Mouse (Mus musculus) urinary bladder, adult 18-20 months (tissue): Measurements from ENCODE around the gene Slc38a1.
"Not testable (repeated sequence)": the region's sequence is repeated elsewhere in the genome, so short reads cannot be mapped to it uniquely, and the experiment has no call there.

Experiments used
- DNase-seq, 2 experiments: peaks; one replicate each; pipeline ENCODE4 v3.0.0; 2022; ENCODE audit warnings: low spot score in 2 of 2, mixed read lengths in 2 of 2

The Slc38a1 gene

GRCm38 (mm10) chr15:96658275-96658602, 15.5 kb upstream of the Slc38a1 start:
- no peak for DNase-seq

GRCm38 (mm10) chr15:96657576-96658274, 15.0 kb upstream of the Slc38a1 start:
- no peak for DNase-seq

GRCm38 (mm10) chr15:96655514-96655913, 12.8 kb upstream of the Slc38a1 start:
- no peak for DNase-seq

- no peak for DNase-seq
These were observed 12.0 kb upstream of the Slc38a1 start for GRCm38 (mm10) chr15:96654714-96655113.

GRCm38 (mm10) chr15:96653011-96653410, 10.3 kb upstream of the Slc38a1 start:
- DNase-seq: no peak

- DNase-seq: no peak
These were observed 9.8 kb upstream of the Slc38a1 start for GRCm38 (mm10) chr15:96652531-96652930.

- DNase-seq: no peak
These were observed 4.7 kb upstream of the Slc38a1 start for GRCm38 (mm10) chr15:96647376-96647775.

- DNase-seq: peak in 1 of 2 experiments; percentile 18
These were observed 785 bp downstream of the Slc38a1 start for GRCm38 (mm10) chr15:96641821-96642435.

- DNase-seq: peak in 1 of 2 experiments; percentile 32
These were observed 1.4 kb downstream of the Slc38a1 start for GRCm38 (mm10) chr15:96641111-96641820.

- DNase-seq: no peak
These were observed 2.3 kb downstream of the Slc38a1 start for GRCm38 (mm10) chr15:96640291-96640985.

GRCm38 (mm10) chr15:96639630-96640029, 3.1 kb downstream of the Slc38a1 start:
- DNase-seq: no peak

GRCm38 (mm10) chr15:96638656-96639055, 4.1 kb downstream of the Slc38a1 start:
- no peak for DNase-seq

GRCm38 (mm10) chr15:96638173-96638572, 4.5 kb downstream of the Slc38a1 start:
- no peak for DNase-seq

- no peak for DNase-seq
These were observed 7.9 kb downstream of the Slc38a1 start for GRCm38 (mm10) chr15:96634670-96635405.

- DNase-seq: no peak
These were observed 10.5 kb downstream of the Slc38a1 start for GRCm38 (mm10) chr15:96632201-96632600.

- no peak for DNase-seq
These were observed 11.5 kb downstream of the Slc38a1 start for GRCm38 (mm10) chr15:96631107-96631718.

- no peak for DNase-seq
These were observed 14.5 kb downstream of the Slc38a1 start for GRCm38 (mm10) chr15:96628256-96628655.

- DNase-seq: no peak
These were observed 15.8 kb downstream of the Slc38a1 start for GRCm38 (mm10) chr15:96626871-96627270.

GRCm38 (mm10) chr15:96625012-96625411, 17.7 kb downstream of the Slc38a1 start:
- DNase-seq: not testable (repeated sequence)

- DNase-seq: no peak
These were observed 20.3 kb downstream of the Slc38a1 start for GRCm38 (mm10) chr15:96622376-96622775.

- no peak for DNase-seq
These were observed 21.0 kb downstream of the Slc38a1 start for GRCm38 (mm10) chr15:96621686-96622085.
